Mouse (Mus musculus) urinary bladder, adult 2 months (tissue): ENCODE measurements around the gene Gramd1b. TPM values are rescaled to one million over a fixed set of nuclear protein-coding genes. Genes with fewer than 3 reads are reported as not detected.

Experiments used
- DNase-seq: peaks from one replicate; pipeline ENCODE4 v3.0.0; 2022; ENCODE audit warnings: low spot score
- polyA plus RNA-seq: library from polyadenylated mRNA; depleted of rRNA; stranded (reverse); fragments of >200 nt; gene quantifications from 2 replicates; pipeline ENCODE4 v1.2.3, GENCODE M21; 2012

The Gramd1b gene
- polyA plus RNA-seq, 1 experiment: 5.9 TPM

DNA sequence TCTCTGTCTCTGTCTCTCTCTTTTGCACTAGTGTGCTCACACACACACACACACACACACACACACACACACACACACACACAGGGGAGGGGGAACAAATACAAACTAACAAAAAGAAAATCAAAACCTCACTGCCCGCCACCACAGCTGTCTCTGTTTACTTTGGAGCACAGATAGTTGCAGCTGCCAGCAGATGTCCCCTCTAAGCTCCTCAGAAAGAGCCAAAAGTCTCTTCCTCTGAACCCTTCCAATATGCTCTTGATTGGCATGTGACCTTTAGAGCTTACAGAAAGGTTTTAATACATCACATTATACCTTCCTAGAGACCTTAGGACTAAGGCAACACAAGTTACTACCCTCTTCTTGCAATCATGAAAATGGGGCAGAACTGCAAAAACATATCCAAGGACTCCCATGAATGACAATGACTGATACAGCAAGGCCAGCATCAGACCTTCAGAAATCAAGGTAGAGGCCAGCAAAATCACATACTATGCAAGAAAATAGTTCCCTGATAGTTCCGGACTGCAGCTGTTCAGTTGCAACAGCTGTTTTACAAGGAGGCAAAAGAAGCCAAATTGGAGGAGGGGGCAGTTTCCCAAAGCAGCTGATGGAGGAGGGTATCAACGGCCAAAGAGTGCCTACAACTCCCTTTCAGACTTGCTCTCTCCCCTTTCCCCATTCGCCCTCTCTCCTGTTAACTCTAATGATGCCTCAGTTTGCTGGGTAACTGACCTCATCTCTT is 72.5 kb downstream of the Gramd1b start:
- DNase-seq: no peak

DNA sequence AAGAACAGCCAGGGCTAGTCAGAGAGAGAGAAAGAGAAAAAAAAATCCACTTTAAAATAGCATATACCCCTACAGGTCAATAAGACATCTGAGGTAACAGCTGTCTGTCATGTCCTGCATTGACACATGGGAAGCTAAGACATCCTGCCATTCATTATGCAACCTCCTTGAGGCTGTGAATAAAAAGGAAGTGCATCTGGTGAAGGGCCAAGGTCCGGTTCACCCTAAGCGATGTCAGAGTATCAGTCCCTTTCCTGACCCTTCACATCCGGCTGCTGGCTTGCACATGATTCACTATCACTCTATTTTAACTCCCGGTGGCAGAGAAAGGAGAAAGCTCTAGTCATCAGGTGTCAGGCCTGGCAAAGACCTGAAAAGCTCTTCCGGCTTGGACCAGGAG is 73.7 kb downstream of the Gramd1b start:
- no peak for DNase-seq

DNA sequence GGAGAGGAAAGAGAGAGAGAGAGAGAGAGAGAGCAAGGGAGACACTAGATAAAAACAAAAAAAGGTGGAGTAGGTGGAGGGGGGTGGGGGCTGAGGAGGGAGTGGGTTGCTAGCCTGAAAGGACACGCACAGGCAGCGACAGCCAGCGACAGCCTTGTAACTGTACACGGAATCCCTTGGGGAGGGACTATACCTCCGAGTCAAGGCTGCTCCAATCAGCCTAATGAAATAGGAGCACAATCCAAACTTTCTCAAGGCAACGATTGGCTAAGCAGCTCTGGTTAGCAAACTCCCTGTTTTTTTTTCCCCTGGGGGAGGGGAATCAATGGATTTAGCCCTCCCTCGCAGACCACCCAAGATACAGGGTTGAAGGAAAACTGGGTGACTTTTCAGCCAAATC is 75.0 kb downstream of the Gramd1b start:
- DNase-seq: no peak

DNA sequence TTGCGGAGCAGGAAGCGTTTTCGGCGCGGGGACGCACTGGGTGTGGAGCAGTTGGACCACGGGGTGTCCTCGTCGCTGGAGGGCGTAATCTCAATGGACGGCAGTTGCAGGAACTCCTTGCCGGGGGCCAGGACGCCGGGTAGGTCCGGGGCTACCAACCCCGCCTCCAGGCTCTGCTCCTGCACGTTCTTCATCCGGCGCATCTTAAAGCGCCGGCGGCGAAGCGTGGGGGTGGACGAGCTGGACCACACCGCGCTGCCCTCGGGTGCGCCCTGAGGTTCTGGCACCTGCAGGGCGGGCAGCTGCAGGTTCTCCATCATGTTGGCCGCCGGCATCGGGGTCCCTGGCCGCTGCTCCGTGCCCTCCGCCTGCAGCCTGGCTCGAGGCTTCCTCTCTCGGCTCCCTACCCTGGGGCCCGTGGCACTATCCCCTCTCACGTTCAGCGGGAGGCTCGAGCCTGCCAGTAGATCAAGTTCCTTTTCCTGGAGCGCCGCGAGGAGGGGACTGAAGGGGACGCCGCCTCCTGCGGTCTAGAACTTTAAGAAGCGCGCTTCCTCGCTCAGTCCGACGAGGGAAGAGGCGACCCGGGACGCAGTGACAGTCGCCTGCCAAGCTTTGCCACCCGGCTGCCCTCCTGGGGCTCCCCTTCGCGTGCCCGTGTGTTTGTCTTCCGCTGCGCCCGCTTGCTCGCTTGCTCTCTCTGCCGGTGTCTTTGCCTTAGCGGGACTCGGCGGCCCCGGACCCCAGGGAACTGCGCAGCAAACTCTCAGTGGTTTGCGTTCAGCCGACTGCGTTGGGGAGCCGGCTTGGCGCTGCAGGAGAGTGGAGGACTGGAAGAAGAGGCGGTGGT is 75.6 kb downstream of the Gramd1b start:
- DNase-seq: peak; percentile 33

DNA sequence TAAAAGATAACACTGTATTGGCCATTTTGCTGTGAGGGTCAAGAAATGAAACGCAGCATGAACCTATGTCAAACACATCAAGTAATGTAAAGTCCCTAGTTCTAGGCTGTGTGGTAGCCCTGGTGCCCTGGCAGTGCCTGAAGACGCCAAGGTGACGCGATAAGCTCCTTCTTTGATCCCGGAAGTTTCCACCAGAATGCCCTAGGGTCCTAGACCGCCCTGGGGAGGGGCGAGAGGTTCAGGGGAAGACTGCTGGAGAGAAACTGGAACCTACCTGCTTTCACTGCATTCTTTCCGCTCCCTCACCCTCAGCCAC is 76.2 kb downstream of the Gramd1b start:
- DNase-seq: no peak

DNA sequence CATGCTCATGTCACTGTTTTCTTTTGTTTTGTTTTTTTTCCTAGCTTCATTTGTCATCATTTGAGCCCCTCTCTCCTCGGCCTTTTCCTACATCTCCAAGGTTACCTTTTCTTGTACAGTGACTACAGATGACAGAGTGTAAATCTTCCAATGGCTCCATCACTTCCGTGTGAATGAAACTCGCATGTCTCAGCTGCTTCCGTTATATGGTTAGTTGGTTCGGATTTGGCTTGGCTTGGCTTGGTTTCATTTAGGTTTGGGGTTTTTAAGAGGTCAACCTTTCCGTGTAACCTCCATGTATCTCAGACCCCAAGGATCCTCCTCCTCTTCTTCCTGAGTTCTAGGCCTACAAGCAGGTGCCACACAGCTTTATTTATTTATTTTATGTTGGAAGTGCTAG is 77.3 kb downstream of the Gramd1b start:
- no peak for DNase-seq

DNA sequence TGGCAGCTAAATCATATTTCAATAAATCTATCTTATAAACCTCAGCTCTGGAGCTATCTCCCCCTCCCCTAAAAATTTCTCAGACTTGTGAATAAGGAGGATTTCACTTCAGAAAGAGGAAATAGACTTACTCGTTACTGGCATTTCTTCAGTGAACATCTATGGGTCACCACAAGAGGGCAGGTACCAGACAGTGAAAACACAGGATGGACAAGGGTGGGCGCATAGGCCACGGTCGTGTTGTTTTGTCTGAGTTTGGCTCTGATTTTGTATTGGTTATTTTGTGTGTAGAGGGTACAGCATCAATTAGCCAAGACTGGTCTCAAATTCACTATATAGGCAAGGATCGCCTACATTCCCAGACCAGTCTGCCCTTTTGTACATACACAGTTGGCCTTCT is 79.0 kb downstream of the Gramd1b start:
- DNase-seq: no peak

DNA sequence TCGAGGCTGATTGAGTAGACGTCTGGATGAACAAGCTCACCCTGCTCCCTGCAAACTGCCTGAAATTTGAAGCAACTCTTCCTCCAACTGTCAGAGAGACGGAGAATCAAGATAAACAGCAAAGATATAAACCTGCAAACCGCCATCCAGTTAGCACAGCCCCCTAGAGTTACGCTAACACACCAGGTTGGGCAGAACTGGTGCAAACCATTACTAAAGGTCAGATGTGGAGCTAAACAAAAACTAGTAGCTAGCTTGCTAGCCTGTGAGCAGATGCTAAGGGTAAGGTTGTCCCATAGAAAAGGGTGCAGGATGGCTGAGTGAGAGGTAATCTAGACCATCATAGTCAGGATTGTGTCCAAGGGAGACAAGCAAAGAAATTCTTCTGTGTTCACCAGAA is 80.4 kb downstream of the Gramd1b start:
- no peak for DNase-seq

DNA sequence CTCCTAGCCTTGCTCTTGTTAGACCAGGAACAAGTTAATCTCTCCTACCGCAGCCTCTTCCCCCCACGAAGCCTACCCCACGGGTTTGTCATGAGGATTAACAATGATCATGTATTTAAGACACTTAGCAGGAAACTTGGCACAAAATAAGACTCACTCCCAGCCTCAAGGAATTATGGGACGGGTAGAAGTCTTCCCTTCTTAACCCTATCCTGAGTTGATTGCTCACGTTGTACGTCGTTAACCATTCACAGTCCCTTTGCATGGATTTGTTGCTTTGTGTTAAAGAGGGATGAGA is 80.8 kb downstream of the Gramd1b start:
- no peak for DNase-seq

DNA sequence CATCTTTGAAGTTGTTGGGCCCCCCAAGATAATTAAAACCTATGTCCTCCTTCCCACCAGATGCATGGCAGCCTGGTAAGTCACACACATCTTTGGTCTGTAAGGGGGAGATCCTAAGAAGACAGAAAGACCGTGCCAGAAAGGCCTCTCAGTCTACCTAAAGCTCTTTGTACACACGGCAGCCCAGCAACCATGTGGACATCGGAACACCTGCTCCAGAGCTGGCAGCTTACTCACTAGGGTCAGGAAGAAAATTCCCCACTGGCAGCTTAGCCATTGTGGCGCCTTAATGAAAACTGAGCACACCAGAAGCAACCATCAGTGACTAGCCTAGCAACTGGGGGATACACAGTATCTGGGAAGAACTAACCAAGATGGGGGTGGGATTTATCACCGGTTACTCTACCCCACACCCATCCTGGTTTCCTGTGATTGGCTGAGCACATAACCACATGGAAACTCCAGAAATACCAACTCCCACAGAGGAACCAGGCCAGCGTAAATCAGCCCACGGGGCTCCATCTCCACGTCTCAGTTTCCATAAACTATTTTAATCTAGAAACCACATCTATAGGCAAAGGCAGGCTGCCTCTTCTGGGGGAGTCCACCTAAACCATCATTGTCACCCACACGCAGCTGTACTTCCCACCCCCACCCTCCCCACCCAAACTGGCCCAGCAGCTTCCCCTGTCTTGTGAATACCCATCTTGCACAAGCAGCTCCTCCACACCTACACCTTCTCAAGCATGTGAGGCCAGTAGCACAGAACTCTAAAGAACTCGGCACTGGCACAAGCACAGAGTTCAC is 81.4 kb downstream of the Gramd1b start:
- DNase-seq: no peak

DNA sequence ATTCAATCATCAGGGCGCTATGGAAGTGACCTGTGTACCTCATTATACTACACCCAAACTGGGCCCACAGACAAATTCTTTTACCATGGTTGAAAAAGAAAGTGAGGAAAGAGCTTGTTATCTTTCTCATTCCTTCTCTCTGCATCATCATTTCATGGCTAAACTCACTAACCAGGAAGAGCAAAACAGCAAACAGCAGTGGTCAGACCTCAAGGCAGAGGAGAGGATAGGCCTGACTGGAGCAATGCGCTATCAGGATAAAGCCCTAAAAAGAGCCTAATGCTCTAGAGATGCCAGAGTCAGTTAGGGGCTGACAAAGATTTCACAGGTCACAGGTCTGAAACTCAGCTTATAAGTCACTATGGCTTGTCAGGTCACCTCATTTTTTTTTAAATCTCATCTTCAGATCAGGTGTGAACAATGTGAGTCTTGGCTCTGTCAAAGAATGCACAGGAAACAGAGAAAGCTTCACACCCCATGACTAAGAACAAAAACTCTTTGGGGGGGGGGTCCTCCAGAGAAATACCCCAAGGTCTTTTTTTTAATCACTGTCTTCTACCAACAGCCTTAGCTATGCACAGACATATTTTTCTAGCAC is 82.4 kb downstream of the Gramd1b start:
- DNase-seq: no peak

DNA sequence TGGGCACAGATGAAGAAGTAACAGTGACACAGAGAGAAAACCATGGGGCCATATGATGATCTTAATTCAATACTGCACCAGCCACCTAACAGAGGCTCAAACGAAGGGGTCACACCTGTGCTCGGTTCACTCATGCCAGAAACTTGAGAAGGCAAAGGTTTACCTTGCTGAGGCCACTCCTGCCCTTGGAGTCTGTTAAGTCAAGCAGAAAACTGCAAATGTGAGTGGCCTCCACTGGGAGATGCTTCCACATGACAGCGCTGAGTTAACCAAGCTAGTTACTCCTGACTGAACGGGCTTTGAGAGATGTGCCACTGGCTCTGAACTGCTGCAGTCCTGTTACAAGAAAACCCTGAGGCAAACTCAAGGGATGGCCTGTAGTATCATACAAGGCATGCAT is 83.9 kb downstream of the Gramd1b start:
- no peak for DNase-seq

DNA sequence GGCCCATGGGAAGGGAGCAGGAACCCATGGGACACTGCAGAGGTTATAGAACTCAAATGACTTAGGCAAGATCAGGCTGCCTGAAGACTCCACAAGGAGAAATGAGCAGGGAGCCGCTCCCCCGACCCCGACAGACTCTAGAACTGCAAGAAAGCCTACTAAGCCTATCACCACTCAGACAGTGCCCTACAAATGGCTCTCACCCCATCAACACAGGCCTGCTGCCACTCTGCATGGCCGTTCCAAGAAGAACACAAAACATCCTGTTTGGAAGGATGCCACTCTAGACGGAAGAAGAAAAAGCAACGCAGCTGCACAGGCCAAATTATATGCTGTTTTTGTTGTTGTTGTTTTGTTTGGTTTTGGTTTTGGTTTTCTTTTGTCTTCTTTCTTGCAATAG is 86.2 kb downstream of the Gramd1b start:
- DNase-seq: no peak

DNA sequence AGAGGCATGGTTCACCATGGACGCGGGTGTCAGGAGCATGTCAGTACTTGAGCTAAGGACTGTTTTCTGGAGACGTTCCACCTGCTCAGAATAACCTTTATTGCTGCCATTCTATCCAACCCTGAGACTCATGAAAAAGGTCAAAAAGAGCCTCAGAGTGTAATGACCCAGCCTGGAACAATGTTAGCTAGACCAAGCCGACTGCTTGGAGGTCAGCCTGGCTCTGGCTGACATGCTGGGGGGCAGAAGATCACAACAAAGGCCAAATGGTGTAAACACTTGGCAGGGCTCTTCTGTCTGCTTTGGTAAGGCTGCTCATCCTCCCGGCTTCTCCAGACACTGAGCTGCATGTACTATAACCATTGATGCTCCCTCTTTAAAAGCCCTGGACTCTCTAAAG is 88.4 kb downstream of the Gramd1b start:
- no peak for DNase-seq

DNA sequence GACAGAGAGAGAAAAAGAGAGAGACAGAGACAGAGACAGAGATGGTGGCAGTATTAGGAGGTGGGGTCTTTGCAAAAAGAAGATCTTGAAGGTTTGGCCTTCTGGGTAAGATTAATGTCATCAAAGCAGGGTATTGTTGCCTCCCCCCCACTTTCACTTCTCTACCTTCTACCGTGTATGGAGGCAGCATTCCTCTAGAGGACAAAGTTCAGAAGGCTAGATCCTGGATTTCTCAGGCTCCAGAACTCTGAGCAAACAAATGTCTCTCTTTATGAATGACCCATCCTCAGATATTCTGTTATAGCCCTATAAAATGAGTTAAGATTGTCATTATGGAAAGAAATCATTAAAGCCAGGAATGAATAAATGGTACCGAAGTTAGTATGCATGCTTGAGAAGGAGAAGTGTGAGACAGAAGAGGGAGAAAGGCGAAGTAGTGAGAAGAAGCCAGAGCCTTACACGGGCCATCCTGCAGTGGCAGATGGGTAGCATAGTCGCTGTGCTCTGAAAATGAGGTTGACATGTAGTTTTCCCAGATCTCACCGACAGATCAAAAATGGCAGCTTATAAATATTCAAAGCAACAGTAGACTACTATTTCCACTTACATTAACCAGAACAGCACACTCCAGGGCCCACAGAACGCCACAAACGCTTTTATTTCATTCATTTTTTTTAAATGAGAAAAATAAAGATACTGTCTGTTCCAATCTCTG is 91.1 kb downstream of the Gramd1b start:
- no peak for DNase-seq

DNA sequence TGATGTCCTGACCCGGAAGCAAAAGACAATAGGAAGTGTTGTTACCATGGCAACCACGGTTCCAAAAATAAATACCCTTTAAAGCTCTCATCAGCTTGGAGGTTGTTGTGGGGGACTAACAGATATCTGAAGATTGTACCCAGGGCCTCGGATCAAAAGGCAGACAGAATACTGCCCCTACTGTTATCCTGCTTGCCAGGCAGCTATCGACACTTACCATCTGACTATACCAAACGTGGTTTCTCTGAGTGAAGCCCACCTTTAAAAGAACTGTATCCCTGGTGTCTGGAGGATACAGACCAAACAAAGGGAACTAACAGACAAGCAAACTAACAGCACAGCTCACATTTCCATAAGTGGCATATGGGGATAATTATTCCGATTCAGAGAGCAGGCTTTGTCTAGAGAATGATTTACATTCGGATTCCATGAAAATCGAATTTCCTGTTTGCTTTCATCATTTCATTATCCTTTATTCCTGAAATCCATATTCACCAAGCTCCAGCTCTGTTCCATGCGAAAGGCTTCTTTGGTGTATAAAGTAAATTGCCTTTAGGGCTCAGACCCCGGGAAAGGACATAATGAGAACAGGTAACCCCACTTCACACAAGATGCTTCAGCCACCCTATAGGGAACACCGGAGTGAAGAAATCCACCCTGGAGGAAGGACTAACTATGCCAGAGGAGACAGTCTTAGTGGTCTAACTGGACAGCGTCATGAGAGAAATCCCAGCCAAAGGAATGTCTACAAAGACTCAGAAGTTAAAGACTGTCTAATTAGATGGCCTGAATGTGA is 92.3 kb downstream of the Gramd1b start:
- no peak for DNase-seq

DNA sequence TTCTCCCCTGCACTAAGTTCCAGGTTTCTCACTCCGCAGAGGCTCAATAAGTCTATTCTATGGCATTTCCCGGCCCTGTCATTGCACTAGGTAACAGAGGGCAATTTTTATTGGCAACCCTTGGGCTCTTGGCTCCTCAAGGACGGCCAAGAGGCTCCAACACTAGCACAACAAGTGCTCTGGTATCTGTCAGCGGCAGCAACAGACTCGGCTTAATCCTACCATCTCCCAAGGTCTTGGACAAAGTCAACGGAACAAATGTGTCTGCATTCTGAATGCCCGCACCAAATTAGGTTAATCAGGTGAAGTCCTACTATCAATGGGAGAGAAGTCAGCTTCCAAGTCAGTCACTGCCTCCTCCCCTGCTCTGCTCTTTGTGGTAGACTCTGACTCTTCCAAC is 93.3 kb downstream of the Gramd1b start:
- no peak for DNase-seq

DNA sequence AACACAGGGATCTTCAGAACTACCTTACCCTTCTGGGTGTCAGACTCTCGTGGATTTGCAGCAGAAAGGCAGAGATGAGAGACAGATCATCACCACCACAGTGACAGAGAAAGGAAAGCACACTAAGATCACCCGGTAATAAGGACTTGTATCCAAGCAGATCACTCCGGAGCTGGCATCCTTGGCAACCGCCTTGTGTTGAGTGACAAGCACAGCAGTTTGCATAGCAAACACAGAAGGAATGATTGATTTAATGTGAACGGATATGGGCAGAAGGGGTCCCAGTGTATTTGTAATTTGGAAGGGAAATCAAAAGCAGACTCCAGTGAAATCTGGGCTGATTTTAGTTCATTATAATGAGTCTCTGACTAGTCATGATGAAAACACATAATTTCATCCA is 97.9 kb downstream of the Gramd1b start:
- DNase-seq: no peak

DNA sequence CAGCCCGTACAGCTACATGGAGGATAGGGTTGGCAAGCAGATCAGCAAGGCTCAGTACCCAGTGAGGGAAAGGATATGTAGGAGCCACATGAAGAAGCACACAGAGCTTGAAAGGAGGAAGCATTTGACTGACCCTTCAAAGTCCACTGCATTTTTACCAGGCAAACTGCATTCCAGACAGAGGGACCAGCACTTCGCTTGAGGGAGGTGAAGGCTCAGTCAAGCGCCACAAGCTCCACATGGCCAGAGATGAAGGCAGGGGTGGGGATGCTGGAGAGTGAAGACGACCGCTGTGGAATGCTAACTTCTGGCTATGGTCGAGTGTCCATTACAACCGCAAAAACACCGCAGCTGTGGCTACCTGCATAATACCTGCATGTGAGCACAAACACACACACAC is 100.2 kb downstream of the Gramd1b start:
- no peak for DNase-seq

DNA sequence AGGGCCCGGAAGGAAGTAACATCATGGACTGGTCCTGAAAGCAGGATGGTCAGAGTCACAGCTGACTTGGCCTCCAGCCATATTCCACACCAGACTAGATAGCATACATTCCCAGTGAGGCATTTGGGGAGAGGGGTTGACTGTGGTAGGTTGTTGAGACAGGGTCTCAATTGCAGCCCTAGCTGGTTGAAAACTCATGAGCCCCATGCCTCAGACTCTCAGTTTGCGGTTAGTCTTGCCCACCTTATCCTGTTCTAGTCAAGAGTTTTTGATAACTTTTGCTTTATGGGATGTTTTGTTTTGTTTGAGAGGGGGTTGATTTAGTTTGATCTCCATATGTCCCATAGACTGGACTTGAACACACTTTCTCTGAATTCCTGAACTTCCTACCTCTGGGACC is 103.5 kb downstream of the Gramd1b start:
- DNase-seq: no peak
